Mouse (Mus musculus): ENCODE data around the gene C2cd6.

DNA sequence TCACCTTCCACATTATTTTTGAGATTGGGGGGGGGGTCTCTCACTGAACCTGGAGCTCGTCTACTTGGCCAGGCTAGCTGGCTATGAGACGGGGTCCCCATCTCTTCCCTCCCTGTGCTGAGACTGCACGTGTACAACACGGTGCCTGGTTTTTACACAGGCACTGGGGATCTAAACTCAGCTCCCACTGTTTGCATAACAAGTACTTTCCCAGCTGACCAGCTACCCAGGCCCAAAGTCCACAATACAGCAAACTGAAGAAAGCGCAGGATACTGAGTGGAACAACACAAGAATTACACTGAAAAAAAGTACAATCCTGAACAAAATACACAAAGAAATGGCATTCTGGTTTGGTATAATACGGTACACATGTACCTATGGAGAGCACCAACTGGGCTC, 7.4 kb upstream of the C2cd6 start:
- TF ChIP-seq EP300 (IDR thresholded peaks at IDR 0.05; ENCODE audit: low read depth) = no peak
- TF ChIP-seq CTCF (IDR thresholded peaks at IDR 0.05; ENCODE audit: low read depth) = no peak
